Comparison of ENCODE assay signal across 8 mouse cellular contexts in genomic region chr10:12869029-12869671, GRCm38 (mm10). TPM values are rescaled to one million over a fixed set of nuclear protein-coding genes. Genes with fewer than 3 reads are reported as not detected.
DNase-seq lines count a peak whose midpoint lies in the region.

TSS of gene Utrn (minus strand) at chr10:12869365.

- WGBS in hindbrain, embryonic 10.5 days = under 1% methylated on average over 77 of the region's 77 CpGs
- under 1% methylated on average over 56 of the region's 77 CpGs for WGBS in macrophage (ENCODE audit: missing documents)

- peaks cover 26% of the 10 kb centered on the region for H3K79me2 ChIP-seq in macrophage (ENCODE audit: inconsistent target)

- no peaks in the 10 kb centered on the region for H3K27me3 ChIP-seq in hindbrain, embryonic 10.5 days (ENCODE audit: insufficient read depth, poor library complexity, severe bottlenecking)

- peak; percentile 96 for DNase-seq in Muller cell, postnatal 12 days (ENCODE audit: inconsistent ontology term)
- DNase-seq in cerebellum, adult 8-10 months = peak; percentile 73
- no peak for DNase-seq in frontal cortex, adult 2 months (ENCODE audit: extremely low spot score in 1 of 2, low spot score in 1 of 2)
- peak; percentile 89 for DNase-seq in hindbrain, embryonic 10.5 days (ENCODE audit: low spot score)
- DNase-seq in layer of hippocampus, postnatal 36 days = peak; percentile 45 to 64
- peak; percentile 33 to 45 for DNase-seq in right cerebral cortex, adult 2 months (ENCODE audit: low spot score in 2 of 2)
- peak; percentile 77 for DNase-seq in urinary bladder, postnatal 25 days (ENCODE audit: low spot score)

- peak within 1 kb of the TSS; percentile 86 for H3K4me3 ChIP-seq in hindbrain, embryonic 10.5 days
- H3K4me3 ChIP-seq in macrophage (ENCODE audit: inconsistent target) = peak within 1 kb of the TSS; percentile 91

- H3K27ac ChIP-seq in hindbrain, embryonic 10.5 days = peak within 1 kb of the TSS; percentile 99
- peak within 1 kb of the TSS; percentile 82 for H3K27ac ChIP-seq in macrophage

- peaks cover 20% of the 10 kb centered on the region for H3K4me1 ChIP-seq in hindbrain, embryonic 10.5 days (replicated peaks)

- no peaks in the 10 kb centered on the region for H3K36me3 ChIP-seq in hindbrain, embryonic 10.5 days
- H3K36me3 ChIP-seq in macrophage (ENCODE audit: inconsistent target) = no peaks in the 10 kb centered on the region

- no peaks in the 10 kb centered on the region for H3K9me3 ChIP-seq in hindbrain, embryonic 10.5 days

RNA-seq across cellular contexts. Expression of gene Utrn, which starts in this region (rescaled TPM):
- polyA plus RNA-seq in frontal cortex, adult 2 months (2012; rRNA removed) = 28.0 and 29.9 TPM in 2 replicates
- 38.7 and 52.9 TPM in 2 replicates for polyA plus RNA-seq in hindbrain, embryonic 10.5 days (2016; fragmentation: Nextera tagmentation; extraction: Ambion mirVana)
- 10 to 100 TPM; 34.0 to 35.6 TPM for total RNA-seq in layer of hippocampus, postnatal 36 days (2021)
- total RNA-seq in macrophage (2018; cell fraction: chromatin; rRNA removed) = 100 to 1,000 TPM; 109 to 321 (median 191) TPM
- 10 to 100 TPM in 24 of 26 experiments, 1 to 10 TPM in 2; 9.2 to 22.3 (median 17.3) TPM for total RNA-seq in macrophage (2018; cell fraction: cytosol; rRNA removed)
- total RNA-seq in macrophage (2018; cell fraction: nucleus; rRNA removed) = 100 to 1,000 TPM in 7 of 26 experiments, 10 to 100 TPM in 19; 46.6 to 154 (median 72.0) TPM
- 8.4 to 11.5 TPM (median 9.5 TPM) in 3 replicates for polyA plus RNA-seq in macrophage (2018)

Comparison
In these comparisons a context has a peak if more than half of its experiments do, and no peak if none do; other contexts are left out.
1. DNase-seq: peak in Muller cell, postnatal 12 days (single experiment), cerebellum, adult 8-10 months (single experiment), hindbrain, embryonic 10.5 days (single experiment), layer of hippocampus, postnatal 36 days (2 of 2), right cerebral cortex, adult 2 months (2 of 2) and urinary bladder, postnatal 25 days (single experiment); none in frontal cortex, adult 2 months (0 of 2).